Mouse (Mus musculus): ENCODE measurements around the gene E030030I06Rik. TPM values are rescaled to one million over a fixed set of nuclear protein-coding genes. Genes with fewer than 3 reads are reported as not detected.
"Not testable (repeated sequence)": the region's sequence is repeated elsewhere in the genome, so short reads cannot be mapped to it uniquely, and the experiment has no call there.

Gene E030030I06Rik
- total and polyA plus RNA-seq, 3 experiments, result 0.86 to 8.7 (median 1.2) TPM

DNA sequence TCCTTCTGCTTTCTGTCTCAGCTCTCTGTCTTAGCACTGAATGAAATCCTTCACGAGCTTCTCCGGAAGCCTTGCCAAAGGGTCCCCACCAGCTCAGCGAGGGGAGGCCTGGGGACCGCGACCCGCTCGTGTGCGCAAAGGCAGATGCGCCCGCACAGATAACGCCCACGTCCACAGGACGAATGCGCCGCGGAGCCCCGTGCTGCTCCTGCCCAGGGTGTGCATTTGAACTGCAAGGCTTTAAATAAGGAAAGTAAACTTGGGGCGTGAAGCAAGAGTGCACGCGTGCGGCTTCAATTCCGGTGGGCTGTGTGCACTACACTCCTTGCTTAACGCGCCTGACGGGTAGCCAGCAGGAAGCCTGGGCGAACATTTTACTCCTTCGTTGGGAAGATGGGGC, 1.5 kb upstream of the E030030I06Rik start:
- Histone ChIP-seq H3K27me3 (ENCODE audit: control insufficient read depth, insufficient read depth, low read length) (peaks cover 20% of the 10 kb centered on the region), H3K36me3 (ENCODE audit: control insufficient read depth, insufficient read depth, low read length) (no peaks in the 10 kb centered on the region), H3K4me1 (ENCODE audit: control insufficient read depth, insufficient read depth, low read length) (no peaks in the 10 kb centered on the region), H3K4me3 (peak overlapping the region; percentile 34), H3K79me2 (replicated peaks; ENCODE audit: control insufficient read depth, insufficient read depth, low read length) (no peaks in the 10 kb centered on the region), H3K9ac (ENCODE audit: low read depth, low read length) (no peak overlapping the region), H3K27ac (no peak overlapping the region)
- under 1% methylated on average over 27 of the region's 27 CpGs for WGBS
- TF ChIP-seq EP300 (IDR thresholded peaks at IDR 0.05; ENCODE audit: insufficient read depth, low read depth, low read length), result no peak
- TF ChIP-seq CTCF (IDR thresholded peaks at IDR 0.05), result no peak
- TF ChIP-seq POLR2A (IDR thresholded peaks at IDR 0.05; ENCODE audit: insufficient read depth, low read depth, low read length), result no peak
- peak; percentile 25 to 47 for DNase-seq
- intact Hi-C loops (cut with DNase I), result no loop called here

DNA sequence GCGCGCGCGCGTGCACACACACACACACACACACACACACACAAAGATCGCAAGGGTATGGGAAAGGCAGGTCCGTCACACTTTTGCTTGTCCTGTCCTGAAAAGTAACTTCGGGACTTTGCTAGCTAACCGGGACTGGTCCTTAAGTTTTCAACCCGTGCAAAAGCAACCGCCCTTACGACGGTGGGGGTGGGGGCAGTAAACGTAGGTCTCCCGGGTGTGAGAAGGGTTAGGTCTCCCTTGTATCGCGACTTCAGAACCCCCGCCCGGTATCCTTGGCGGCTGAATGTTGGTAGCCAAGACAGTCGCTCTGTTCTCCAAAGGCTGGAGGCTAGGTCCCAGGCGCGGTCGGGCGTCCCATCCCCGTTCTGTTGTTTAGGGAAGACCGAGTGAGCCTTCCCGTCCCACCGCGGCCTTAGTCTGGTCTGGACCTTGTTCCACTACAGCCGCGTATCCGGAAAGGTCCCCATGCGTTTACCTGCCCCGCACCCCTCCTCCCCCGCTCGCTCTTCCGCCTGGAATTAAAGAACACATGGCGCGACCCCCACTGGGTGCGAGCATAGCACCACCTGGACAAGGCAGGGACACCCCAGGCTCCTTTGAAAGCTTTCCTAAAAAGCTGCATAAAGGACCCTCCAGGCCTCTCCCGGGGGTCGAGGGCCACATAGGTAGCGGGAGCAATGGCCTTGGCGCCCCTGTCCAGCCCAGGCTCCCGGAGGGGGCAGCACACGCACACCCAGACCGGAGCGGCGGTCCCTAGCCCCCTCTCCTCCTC, 808 bp upstream of the E030030I06Rik start:
- no peak overlapping the region for H3K9ac ChIP-seq (ENCODE audit: low read depth, low read length)
- no peak overlapping the region for H3K27ac ChIP-seq
- TF ChIP-seq POLR2A (IDR thresholded peaks at IDR 0.05; ENCODE audit: insufficient read depth, low read depth, low read length) (no peak), EP300 (IDR thresholded peaks at IDR 0.05; ENCODE audit: insufficient read depth, low read depth, low read length) (no peak), CTCF (IDR thresholded peaks at IDR 0.05) (no peak)
- intact Hi-C loops (cut with DNase I), result loop anchor here (10.0 kb wide), 1 partner anchor 585 kb away; the partner anchor contains the start of gene Tbpl1
- H3K27me3 ChIP-seq (ENCODE audit: control insufficient read depth, insufficient read depth, low read length), result peaks cover 20% of the 10 kb centered on the region
- WGBS, result 2% methylated on average over 50 of the region's 50 CpGs
- peak overlapping the region; percentile 63 for H3K4me3 ChIP-seq
- no peaks in the 10 kb centered on the region for H3K36me3 ChIP-seq (ENCODE audit: control insufficient read depth, insufficient read depth, low read length)
- H3K4me1 ChIP-seq (ENCODE audit: control insufficient read depth, insufficient read depth, low read length), result no peaks in the 10 kb centered on the region
- peak; percentile 33 to 62 for DNase-seq
- no peaks in the 10 kb centered on the region for H3K79me2 ChIP-seq (replicated peaks; ENCODE audit: control insufficient read depth, insufficient read depth, low read length)

DNA sequence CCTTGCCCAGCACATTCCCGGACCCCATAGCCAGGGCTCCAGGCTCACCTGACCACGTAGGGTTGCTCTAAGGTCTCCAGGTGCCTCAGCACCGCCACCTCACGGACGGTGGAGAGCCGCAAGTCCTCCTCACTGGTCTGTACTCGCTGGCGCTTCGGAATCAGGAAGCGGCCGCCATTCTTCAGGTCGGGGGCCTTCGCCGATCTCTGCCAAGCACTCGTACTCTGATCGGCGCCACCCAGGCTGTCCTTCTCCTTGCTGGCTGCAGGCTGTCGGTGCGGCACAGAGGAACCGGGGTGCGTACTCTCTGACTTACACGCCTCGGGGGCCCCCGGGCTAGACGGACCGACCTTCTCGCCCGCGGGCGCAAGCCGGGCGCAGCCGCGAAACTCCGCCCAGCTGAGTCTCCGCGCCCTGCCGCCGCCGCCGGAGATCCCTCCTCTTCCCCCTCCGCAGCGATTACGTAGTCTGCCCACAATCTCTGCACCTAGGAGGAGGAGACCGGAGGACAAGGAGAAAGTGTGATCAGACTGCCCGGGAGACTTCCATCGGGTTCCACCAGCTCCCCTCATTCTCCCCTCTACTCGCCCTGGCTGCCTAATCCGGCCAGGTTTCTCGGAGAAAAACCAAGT, 513 bp downstream of the E030030I06Rik start:
- WGBS, result under 1% methylated on average over 49 of the region's 50 CpGs
- Histone ChIP-seq H3K27ac (peak overlapping the region; percentile 72), H3K79me2 (replicated peaks; ENCODE audit: control insufficient read depth, insufficient read depth, low read length) (no peaks in the 10 kb centered on the region), H3K4me1 (ENCODE audit: control insufficient read depth, insufficient read depth, low read length) (no peaks in the 10 kb centered on the region), H3K36me3 (ENCODE audit: control insufficient read depth, insufficient read depth, low read length) (no peaks in the 10 kb centered on the region), H3K4me3 (peak overlapping the region; percentile 63), H3K9ac (ENCODE audit: low read depth, low read length) (peak overlapping the region; percentile 82), H3K27me3 (ENCODE audit: control insufficient read depth, insufficient read depth, low read length) (peaks cover 17% of the 10 kb centered on the region)
- DNase-seq, result peak; percentile 87 to 89
- TF ChIP-seq CTCF (IDR thresholded peaks at IDR 0.05) (peak; percentile 66), POLR2A (IDR thresholded peaks at IDR 0.05; ENCODE audit: insufficient read depth, low read depth, low read length) (peak; percentile 49; the same call in 1 of the 2 replicates), EP300 (IDR thresholded peaks at IDR 0.05; ENCODE audit: insufficient read depth, low read depth, low read length) (no peak)
- intact Hi-C loops (cut with DNase I), result loop anchor here (10.0 kb wide), 1 partner anchor 586 kb away; the partner anchor contains the start of gene Tbpl1

- peaks cover 3% of the 10 kb centered on the region; the same call in 1 of the 2 replicates for H3K27me3 ChIP-seq (ENCODE audit: control insufficient read depth, insufficient read depth, low read length)
- WGBS, result 72% methylated on average over 5 of the region's 5 CpGs
- no peaks in the 10 kb centered on the region for H3K36me3 ChIP-seq (ENCODE audit: control insufficient read depth, insufficient read depth, low read length)
- H3K4me1 ChIP-seq (ENCODE audit: control insufficient read depth, insufficient read depth, low read length), result peaks cover 3% of the 10 kb centered on the region
- no peak overlapping the region for H3K9ac ChIP-seq (ENCODE audit: low read depth, low read length)
- TF ChIP-seq EP300 (IDR thresholded peaks at IDR 0.05; ENCODE audit: insufficient read depth, low read depth, low read length) (no peak), POLR2A (IDR thresholded peaks at IDR 0.05; ENCODE audit: insufficient read depth, low read depth, low read length) (no peak), CTCF (IDR thresholded peaks at IDR 0.05) (no peak)
- no peak overlapping the region for H3K27ac ChIP-seq
- H3K4me3 ChIP-seq, result no peak overlapping the region
- H3K79me2 ChIP-seq (replicated peaks; ENCODE audit: control insufficient read depth, insufficient read depth, low read length), result no peaks in the 10 kb centered on the region
- intact Hi-C loops (cut with DNase I), result loop anchor here (10.0 kb wide), 1 partner anchor 592 kb away; the partner anchor contains the start of gene Tbpl1
- DNase-seq, result no peak
Observed at GRCm38 (mm10) chr10:22142926-22143325, 6.1 kb downstream of the E030030I06Rik start.

DNA sequence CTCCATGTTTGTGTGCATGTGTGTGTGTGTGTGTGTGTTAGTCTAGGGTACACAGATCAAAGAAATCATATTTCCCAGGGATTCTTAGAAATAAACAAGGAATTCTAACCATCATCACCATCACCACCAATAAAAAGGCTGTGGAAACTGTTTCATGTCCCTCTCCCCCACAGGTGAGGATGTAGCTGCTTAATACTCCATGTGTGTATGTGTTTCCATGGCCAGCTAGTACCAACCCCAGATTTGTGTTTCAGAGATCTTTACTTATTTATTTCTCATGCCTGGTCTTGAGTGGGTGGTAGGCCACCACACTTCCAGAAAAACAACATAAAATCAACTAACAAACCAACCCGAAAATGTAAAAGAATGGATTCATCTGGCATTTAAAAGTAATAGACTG, 6.9 kb downstream of the E030030I06Rik start:
- H3K4me3 ChIP-seq; H3K79me2 ChIP-seq (replicated peaks; ENCODE audit: control insufficient read depth, insufficient read depth, low read length); H3K27ac ChIP-seq; H3K27me3 ChIP-seq (ENCODE audit: control insufficient read depth, insufficient read depth, low read length); DNase-seq; H3K9ac ChIP-seq (ENCODE audit: low read depth, low read length); H3K36me3 ChIP-seq (ENCODE audit: control insufficient read depth, insufficient read depth, low read length); H3K4me1 ChIP-seq (ENCODE audit: control insufficient read depth, insufficient read depth, low read length): not testable (repeated sequence)
- WGBS, result 82% methylated on average over 1 of the region's 1 CpGs
- intact Hi-C loops (cut with DNase I), result loop anchor here (10.0 kb wide), 1 partner anchor 593 kb away; the partner anchor contains the start of gene Tbpl1

All from heart, adult 2 months (tissue).